Mouse (Mus musculus) gonadal fat pad, adult 2 months (tissue): ENCODE measurements around the gene Gabrd. TPM values are rescaled to one million over a fixed set of nuclear protein-coding genes. Genes with fewer than 3 reads are reported as not detected.
"Not testable (repeated sequence)": the region's sequence is repeated elsewhere in the genome, so short reads cannot be mapped to it uniquely, and the experiment has no call there.

Source experiments
- DNase-seq: peaks from one replicate; pipeline ENCODE4 v3.0.0-alpha.2; 2012; ENCODE audit warnings: low read depth
- polyA plus RNA-seq: library from polyadenylated mRNA; depleted of rRNA; stranded (reverse); fragments of >200 nt; gene quantifications from 2 replicates; pipeline ENCODE4 v1.2.3, GENCODE M21; 2012; rRNA removed

The Gabrd gene
- 0.23 and 1.2 TPM in 2 replicates for polyA plus RNA-seq

DNA sequence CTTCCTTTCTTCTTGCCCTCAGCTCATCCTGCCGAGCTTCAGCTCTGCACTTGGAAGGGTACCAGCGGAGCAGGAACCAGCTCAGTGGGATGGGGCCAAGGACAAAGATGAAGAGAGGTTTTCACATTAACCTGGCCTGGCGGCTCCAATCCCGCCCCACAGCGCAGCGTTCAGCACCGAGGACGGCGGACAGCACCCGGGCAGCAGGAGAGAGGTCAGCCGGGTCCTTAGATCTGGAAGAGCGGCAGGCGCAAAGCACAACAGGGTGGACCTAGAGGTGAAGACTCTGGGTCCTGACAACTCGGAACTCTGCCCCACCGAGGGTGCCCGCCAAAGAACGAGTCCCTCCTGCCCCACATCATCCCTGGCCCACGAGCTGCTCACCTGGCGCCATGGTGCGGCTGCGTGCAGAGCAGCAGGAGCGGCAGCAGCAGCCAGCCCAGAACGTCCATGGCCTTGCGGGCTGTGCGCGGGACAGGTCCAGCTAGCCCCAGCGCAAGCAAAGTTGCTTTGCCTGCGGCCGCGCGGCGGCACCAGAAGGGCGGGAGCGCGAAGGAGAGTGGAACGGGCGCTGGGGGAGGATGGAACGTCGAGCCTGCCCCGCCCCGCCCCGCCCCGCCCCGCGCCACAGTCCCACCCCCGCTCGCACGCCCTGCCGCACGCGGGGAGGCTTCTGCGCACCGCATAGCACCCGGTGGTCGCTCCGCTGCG, at the start of gene Gabrd:
Gabrd (minus strand) TSS at position 602 of the 711 bp plus-strand sequence.
- DNase-seq = no peak

- DNase-seq = no peak
Measured at GRCm38 (mm10) chr4:155442808-155443207, 44.9 kb upstream of the Gabrd start.

DNA sequence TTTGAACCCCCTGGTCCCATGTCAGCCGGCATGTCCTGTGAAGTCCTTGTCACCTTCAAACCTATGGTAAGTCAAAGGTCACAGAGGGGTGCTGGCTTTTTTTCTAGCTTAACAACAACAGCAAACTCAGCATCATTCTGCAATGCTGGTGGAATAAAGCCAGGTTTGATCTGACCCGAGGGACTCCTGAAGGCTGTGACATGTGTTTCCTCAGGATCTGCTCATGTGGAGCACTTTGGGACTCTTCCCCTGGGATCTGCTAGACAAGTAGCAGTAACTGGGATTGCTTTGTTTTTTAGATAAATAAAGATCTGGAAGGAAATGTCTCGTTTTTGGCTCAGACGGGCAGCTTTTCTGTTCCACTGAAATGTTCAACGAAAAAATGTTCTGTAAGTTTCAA, 36.1 kb upstream of the Gabrd start:
- DNase-seq = no peak

DNA sequence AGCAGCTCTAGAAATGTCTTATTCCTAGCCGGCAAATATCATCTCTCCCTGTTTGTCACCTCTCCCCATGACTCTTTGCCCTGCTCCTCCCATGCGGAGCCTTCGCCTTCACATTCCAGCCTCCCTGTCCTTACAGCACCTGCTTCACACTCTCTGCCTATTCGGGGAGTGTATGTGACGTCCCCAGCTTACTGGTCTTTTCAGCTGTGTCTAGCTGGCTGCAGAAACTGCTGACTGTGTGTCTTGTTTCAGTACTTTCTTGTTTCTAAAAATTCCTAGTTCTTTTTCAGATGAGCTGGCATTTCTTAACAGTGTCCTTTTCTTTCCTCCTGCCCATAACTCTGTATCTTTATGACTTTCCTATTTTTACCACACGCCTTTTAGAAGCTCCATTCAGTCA, 34.4 kb upstream of the Gabrd start:
- no peak for DNase-seq

DNA sequence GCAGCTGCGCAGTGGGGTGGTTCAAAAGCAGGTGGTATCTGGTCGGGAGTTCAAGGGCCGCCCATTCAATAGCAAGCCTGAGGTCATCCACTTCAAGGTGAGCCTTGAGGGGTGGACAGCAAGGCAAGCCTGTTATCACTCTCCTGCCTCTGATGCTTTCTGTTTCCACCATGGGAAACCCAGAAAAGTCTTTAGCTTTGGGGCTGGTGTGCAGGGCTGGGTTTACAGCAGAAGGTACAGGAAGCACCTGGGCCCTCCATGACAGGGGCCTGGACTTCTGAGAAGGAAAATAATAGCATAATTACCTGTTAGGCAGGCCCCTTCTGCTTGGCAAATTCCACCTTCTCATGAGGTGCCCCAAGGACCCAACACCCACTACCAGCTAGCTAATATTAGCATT, 31.3 kb upstream of the Gabrd start:
- DNase-seq = no peak

- no peak for DNase-seq
Measured at GRCm38 (mm10) chr4:155428442-155428841, 30.5 kb upstream of the Gabrd start.

DNA sequence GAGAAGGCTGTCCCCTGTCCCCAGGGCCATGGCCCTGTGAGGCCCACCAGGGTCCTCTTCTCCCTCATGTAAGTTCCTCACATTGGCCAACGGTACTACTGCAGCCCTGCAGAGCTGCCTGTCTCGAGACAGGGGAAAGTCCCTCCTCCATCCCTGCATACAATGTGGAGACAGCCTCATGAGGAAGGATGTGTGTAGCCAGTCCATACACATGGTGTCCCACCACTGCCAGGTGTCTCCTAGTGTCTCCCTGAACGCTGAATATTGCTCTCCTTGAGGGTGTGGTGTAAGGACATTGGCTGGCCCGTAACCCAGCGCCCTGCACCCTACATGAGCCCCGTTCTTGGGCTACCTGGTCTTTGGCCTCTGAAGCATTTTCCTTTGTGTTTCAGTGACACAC, 28.4 kb upstream of the Gabrd start:
- no peak for DNase-seq

- no peak for DNase-seq
Measured at GRCm38 (mm10) chr4:155423988-155424387, 26.1 kb upstream of the Gabrd start.

GRCm38 (mm10) chr4:155421412-155422370, 23.8 kb upstream of the Gabrd start:
- not testable (repeated sequence) for DNase-seq

- no peak for DNase-seq
Measured at GRCm38 (mm10) chr4:155420137-155420536, 22.2 kb upstream of the Gabrd start.

DNA sequence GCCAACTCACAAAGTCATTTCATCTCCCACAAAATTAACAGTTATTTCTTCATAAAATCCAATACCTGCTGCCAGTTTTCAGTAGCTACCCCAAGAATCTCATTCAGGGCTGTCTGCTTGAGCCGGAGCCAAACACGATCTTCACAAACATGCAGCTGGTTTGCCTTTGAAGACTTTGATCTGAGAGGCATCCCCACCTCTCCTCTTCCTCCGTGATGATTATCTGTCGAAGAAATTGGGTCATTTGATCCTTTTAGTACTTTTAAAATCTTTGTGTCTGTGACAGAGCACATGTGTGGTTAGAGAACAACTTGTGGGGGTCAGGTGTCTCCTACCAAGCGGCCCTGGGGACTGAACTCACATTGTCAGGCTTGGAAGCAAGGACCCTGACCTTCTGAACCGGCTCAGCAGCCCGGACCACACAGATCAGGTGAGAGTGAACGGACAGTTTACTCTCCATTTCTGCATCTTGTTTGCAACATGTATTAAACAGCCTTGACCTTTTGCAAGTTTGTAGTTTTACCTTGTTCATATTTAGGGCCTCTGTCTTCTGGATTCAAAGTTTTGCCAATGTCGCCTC, 16.8 kb upstream of the Gabrd start:
- no peak for DNase-seq

DNA sequence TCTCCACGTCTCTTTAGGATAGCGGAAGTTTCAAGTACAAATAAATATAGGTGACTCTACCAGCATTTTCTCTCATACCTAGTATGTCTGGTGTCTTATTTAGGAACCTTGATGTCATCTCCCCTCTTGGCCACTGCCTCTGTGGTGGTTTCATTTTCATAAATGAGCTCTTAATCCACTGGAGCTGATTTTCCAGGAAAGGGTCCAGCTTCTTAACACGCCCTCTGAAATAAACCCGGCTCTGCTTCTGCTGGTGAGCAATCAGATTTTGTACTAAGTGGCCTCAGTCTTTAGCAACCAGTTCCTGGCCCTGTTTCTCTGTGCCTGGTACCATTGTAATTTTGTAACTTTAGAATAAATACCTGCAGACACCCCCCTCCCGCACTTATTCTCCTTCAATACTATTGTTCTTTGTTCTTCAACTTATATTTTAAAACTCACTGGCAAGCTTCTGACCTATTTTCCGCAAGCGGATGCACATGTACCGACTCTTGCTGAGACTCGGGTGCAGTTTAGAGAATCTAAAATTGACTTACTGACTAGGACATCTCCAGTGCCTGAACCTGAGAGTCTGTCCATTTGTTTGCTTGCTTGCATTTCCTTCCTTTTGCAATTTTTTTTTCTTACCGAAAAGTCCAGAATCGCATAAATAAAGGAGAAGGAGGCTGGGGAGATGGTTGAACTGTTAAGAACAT, 15.9 kb upstream of the Gabrd start:
- DNase-seq = no peak

- DNase-seq = no peak
Measured at GRCm38 (mm10) chr4:155412124-155412523, 14.2 kb upstream of the Gabrd start.

- DNase-seq = no peak
Measured at GRCm38 (mm10) chr4:155409058-155409776, 11.3 kb upstream of the Gabrd start, which contains the start of gene Cfap74. Gene Cfap74, plus strand, starts transcription at chr4:155409190.

DNA sequence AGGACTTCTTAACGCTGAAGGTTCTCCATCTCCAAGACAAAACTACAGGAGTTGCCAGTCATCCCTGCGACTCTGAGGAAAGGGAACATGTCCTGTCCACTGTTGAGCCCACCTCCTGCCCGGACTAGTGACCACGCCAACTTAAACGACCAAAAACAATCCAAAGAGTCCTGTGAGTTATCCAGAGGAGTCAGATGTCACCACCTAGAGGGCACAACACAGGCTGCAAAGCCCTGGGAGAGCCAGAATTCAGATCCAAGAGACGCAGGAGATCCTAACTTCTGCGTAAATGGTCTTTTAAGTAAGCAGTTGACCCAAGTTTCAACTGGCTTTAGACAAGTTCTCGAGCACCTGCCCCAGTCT, 10.8 kb upstream of the Gabrd start:
- DNase-seq = no peak

DNA sequence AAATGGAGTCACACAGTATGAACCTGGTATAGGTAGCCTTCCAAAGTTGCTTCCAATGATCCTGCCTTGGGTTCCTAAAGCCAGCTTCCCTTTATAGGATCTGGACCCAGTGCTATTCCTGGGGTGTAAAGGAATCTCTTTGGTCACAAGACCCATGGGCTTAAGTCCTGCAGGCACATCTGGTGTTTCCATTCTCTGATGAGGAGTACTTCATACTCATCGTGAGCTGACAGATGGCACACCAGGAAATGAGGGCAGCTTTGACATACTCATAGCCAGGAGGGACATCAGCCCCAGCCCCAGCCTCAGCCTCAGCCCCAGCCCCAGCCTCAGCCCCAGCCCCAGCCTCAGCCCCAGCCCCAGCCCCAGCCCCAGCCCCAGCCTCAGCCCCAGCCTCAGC, 4.6 kb upstream of the Gabrd start:
- no peak for DNase-seq

DNA sequence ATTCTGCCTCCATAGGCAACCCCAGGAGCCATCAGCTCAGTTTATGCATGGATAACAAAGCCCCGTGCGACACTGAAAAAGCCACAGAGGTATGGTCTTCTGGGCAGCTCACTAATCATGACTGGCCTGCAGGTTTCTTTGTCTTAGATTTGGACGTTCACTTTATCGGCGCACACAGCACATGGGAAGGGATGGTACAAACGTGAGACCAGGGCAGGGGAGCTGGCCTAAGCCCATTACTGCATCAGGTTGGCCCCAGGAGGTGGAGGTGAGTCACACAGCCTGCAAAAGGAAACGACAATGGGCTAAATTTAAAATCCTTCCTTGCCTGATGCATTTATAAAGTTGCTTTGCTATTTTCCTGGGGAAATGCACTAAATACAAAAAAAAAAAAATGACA, 3.2 kb upstream of the Gabrd start:
- DNase-seq = no peak

DNA sequence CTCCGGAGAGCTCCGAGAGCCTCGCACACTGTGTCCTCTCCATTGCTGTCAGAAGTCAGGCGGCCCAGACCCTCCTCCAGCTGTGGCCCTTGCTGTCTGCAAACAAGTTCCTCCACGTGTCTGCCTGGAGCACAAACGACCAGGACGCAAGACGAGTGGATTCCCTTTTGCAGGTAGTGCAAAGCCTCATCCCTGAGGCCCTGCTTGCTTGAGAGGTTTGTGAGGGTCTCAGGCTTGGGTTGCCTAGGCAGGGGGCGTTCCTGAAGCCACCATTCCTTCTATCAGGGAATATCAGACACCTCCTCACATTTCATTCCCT, 269 bp upstream of the Gabrd start:
- DNase-seq = no peak

DNA sequence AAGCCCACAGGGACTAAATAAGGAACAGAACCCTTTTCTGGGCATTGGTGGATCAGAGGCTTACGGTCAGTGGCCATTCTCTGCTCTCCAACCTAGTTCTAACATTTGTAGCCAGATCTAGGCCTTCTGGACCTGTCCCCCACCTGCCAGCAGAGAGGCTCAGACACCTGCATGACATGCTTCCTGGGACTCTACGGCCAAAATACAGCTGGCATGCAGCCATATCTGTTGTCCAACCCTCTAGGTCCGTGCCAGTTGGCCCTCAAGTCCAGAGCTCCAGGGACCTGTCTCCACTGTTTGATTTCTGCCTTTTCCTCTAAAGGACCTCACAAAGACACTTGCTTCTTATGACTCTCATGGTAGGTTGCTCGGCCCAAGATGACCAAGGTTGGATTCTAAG, 1.2 kb downstream of the Gabrd start:
- no peak for DNase-seq

DNA sequence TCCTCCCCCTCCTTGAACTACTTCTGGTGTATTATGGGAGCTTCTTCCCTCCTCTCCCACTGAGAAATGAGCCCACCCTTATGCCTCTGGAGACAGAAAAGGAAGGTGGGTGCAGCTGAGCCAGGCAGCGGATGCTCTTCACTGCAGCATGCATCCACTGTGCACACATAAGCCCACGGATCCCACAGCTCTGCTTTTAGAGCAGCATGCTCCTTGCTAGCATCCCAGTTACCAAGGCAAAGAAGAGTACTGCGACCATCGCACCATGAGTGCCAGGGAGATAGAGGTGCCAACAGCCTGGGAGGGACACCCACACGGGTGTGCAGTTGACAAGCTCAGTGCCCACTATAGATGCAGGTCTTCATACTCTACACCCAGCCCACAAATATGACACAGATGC, 2.4 kb downstream of the Gabrd start:
- DNase-seq = no peak

DNA sequence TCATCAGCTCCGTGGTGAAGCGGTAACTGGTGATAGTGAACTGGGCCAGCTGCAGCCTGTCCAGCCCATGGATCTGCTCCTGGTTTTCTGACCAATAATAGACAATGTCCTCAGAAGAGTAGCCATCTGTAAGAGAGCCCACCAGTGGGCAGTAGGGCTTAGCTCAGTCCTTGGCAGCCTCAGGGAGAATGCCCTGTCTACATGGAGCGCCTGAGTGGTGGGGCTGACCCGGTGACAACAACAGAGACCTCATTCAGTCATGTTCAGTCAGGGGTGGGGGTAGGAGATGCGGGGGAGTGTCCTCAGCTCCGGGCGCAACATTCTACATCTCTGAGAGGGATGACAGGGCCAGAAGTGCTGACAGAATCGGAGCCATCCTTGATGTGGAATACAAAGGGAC, 10.7 kb downstream of the Gabrd start:
- no peak for DNase-seq

GRCm38 (mm10) chr4:155383326-155383725, 14.6 kb downstream of the Gabrd start:
- no peak for DNase-seq
